ENCODE assay signal across 10 mouse cellular contexts in genomic region chr11:70014051-70014450, GRCm38 (mm10). TPM values are rescaled to one million over a fixed set of nuclear protein-coding genes. Genes with fewer than 3 reads are reported as not detected.
DNase-seq lines count a peak whose midpoint lies in the region; ATAC-seq lines count a peak whose summit lies in the region.
"Had no signal": no experiment of that assay in that cellular context is flagged by ENCODE, and none has a peak within 500 bp of the region (broad histone marks: within the 10 kb centered on the region; RNA-seq: fewer than 3 reads in every experiment).

No protein-coding gene starts in this region.

- H3K4me1 ChIP-seq in kidney, embryonic 15.5 days = peaks cover 45% of the 10 kb centered on the region
- H3K4me1 ChIP-seq in intestine, embryonic 15.5 days (replicated peaks) = peaks cover 27% of the 10 kb centered on the region
- H3K4me1 ChIP-seq in midbrain, embryonic 16.5 days (ENCODE audit: control insufficient read depth, insufficient read depth, low read length) = peaks cover 23% of the 10 kb centered on the region

- no peak for ATAC-seq in kidney, embryonic 15.5 days (replicated peaks; ENCODE audit: low FRiP score)
- ATAC-seq in intestine, embryonic 15.5 days = no peak
- no peak for ATAC-seq in midbrain, embryonic 16.5 days

- H3K9ac ChIP-seq in kidney, embryonic 15.5 days = no peak overlapping the region
- H3K9ac ChIP-seq in intestine, embryonic 15.5 days = no peak overlapping the region
- H3K9ac ChIP-seq in midbrain, embryonic 16.5 days (ENCODE audit: low read depth, low read length) = no peak overlapping the region

- peak overlapping the region; percentile 91 for H3K4me2 ChIP-seq in kidney, embryonic 15.5 days
- peak overlapping the region; percentile 69; the same call in 1 of the 2 replicates for H3K4me2 ChIP-seq in intestine, embryonic 15.5 days (replicated peaks)
- peak overlapping the region; percentile 78 for H3K4me2 ChIP-seq in midbrain, embryonic 16.5 days (ENCODE audit: low read length)

- H3K27me3 ChIP-seq in kidney, embryonic 15.5 days = no peaks in the 10 kb centered on the region
- no peaks in the 10 kb centered on the region for H3K27me3 ChIP-seq in intestine, embryonic 15.5 days (replicated peaks)
- no peaks in the 10 kb centered on the region for H3K27me3 ChIP-seq in midbrain, embryonic 16.5 days (ENCODE audit: control insufficient read depth, insufficient read depth, low read depth, low read length)

- WGBS in kidney, embryonic 15.5 days = 47% methylated on average over 5 of the region's 5 CpGs
- 49% methylated on average over 5 of the region's 5 CpGs for WGBS in intestine, embryonic 15.5 days
- WGBS in midbrain, embryonic 16.5 days = 61% methylated on average over 5 of the region's 5 CpGs

- peak; percentile 3 for DNase-seq in adrenal gland, postnatal 14 days
- no peak for DNase-seq in adrenal gland, adult (ENCODE audit: inconsistent age in 2 of 2, low spot score in 1 of 2)
- no peak for DNase-seq in kidney, postnatal 25 days
- no peak for DNase-seq in testis, postnatal 10 days (ENCODE audit: low spot score)
- no peak for DNase-seq in left cerebral cortex, adult 9 months (ENCODE audit: low spot score in 2 of 2)
- DNase-seq: cerebellum, postnatal 36 days; layer of hippocampus, adult 9-11 months had no signal

- H3K27ac ChIP-seq in kidney, embryonic 15.5 days = peak overlapping the region; percentile 82
- H3K27ac ChIP-seq in intestine, embryonic 15.5 days = no peak overlapping the region
- H3K27ac ChIP-seq in midbrain, embryonic 16.5 days (ENCODE audit: low read length) = no peak overlapping the region

- H3K4me3 ChIP-seq in kidney, embryonic 15.5 days (replicated peaks) = peak overlapping the region; percentile 65; the same call in 1 of the 2 replicates
- no peak overlapping the region for H3K4me3 ChIP-seq in intestine, embryonic 15.5 days (replicated peaks)
- no peak overlapping the region for H3K4me3 ChIP-seq in midbrain, embryonic 16.5 days (ENCODE audit: low read depth, low read length)

- peaks cover 50% of the 10 kb centered on the region for H3K36me3 ChIP-seq in kidney, embryonic 15.5 days
- peaks cover 33% of the 10 kb centered on the region for H3K36me3 ChIP-seq in intestine, embryonic 15.5 days
- H3K36me3 ChIP-seq in midbrain, embryonic 16.5 days (ENCODE audit: control insufficient read depth, insufficient read depth, low read length) = peaks cover 31% of the 10 kb centered on the region

- no peaks in the 10 kb centered on the region for H3K9me3 ChIP-seq in kidney, embryonic 15.5 days (replicated peaks)
- no peaks in the 10 kb centered on the region for H3K9me3 ChIP-seq in intestine, embryonic 15.5 days
- H3K9me3 ChIP-seq in midbrain, embryonic 16.5 days (replicated peaks; ENCODE audit: control insufficient read depth, low read length, poor library complexity, severe bottlenecking) = no peaks in the 10 kb centered on the region

RNA-seq across cellular contexts. Expression of gene Acadvl, which starts 1.2 kb away (rescaled TPM):
- 1,177 and 1,207 TPM in 2 replicates for total RNA-seq in adrenal gland, postnatal 14 days (2021)
- 78.1 and 83.0 TPM in 2 replicates for polyA plus RNA-seq in kidney, embryonic 15.5 days (2015; fragmentation: Nextera tagmentation; extraction: Ambion mirVana)
- polyA plus RNA-seq in intestine, embryonic 15.5 days (2015; fragmentation: Nextera tagmentation; extraction: Ambion mirVana) = 114 and 128 TPM in 2 replicates
- polyA plus RNA-seq in midbrain, embryonic 16.5 days (2015; fragmentation: Nextera tagmentation; extraction: Ambion mirVana) = 56.3 and 61.6 TPM in 2 replicates

RNA-seq across cellular contexts. Expression of gene Dlg4, which starts 2.7 kb away (rescaled TPM):
- total RNA-seq in adrenal gland, postnatal 14 days (2021) = 31.9 and 37.0 TPM in 2 replicates
- 12.9 and 15.2 TPM in 2 replicates for polyA plus RNA-seq in kidney, embryonic 15.5 days (2015; fragmentation: Nextera tagmentation; extraction: Ambion mirVana)
- polyA plus RNA-seq in intestine, embryonic 15.5 days (2015; fragmentation: Nextera tagmentation; extraction: Ambion mirVana) = 7.2 and 8.5 TPM in 2 replicates
- polyA plus RNA-seq in midbrain, embryonic 16.5 days (2015; fragmentation: Nextera tagmentation; extraction: Ambion mirVana) = 23.4 and 30.0 TPM in 2 replicates

RNA-seq across cellular contexts. Expression of gene Dvl2, which starts 13.7 kb away (rescaled TPM):
- total RNA-seq in adrenal gland, postnatal 14 days (2021) = 16.0 and 23.1 TPM in 2 replicates
- 38.2 and 43.2 TPM in 2 replicates for polyA plus RNA-seq in kidney, embryonic 15.5 days (2015; fragmentation: Nextera tagmentation; extraction: Ambion mirVana)
- 30.5 and 31.8 TPM in 2 replicates for polyA plus RNA-seq in intestine, embryonic 15.5 days (2015; fragmentation: Nextera tagmentation; extraction: Ambion mirVana)
- 21.9 and 26.1 TPM in 2 replicates for polyA plus RNA-seq in midbrain, embryonic 16.5 days (2015; fragmentation: Nextera tagmentation; extraction: Ambion mirVana)

RNA-seq across cellular contexts. Expression of gene Phf23, which starts 18.5 kb away (rescaled TPM):
- total RNA-seq in adrenal gland, postnatal 14 days (2021) = 47.3 and 53.2 TPM in 2 replicates
- polyA plus RNA-seq in kidney, embryonic 15.5 days (2015; fragmentation: Nextera tagmentation; extraction: Ambion mirVana) = 75.8 and 78.8 TPM in 2 replicates
- 58.6 and 61.3 TPM in 2 replicates for polyA plus RNA-seq in intestine, embryonic 15.5 days (2015; fragmentation: Nextera tagmentation; extraction: Ambion mirVana)
- 51.2 and 58.6 TPM in 2 replicates for polyA plus RNA-seq in midbrain, embryonic 16.5 days (2015; fragmentation: Nextera tagmentation; extraction: Ambion mirVana)

RNA-seq across cellular contexts. Expression of gene Gabarap, which starts 23.1 kb away (rescaled TPM):
- 344 and 351 TPM in 2 replicates for total RNA-seq in adrenal gland, postnatal 14 days (2021)
- polyA plus RNA-seq in kidney, embryonic 15.5 days (2015; fragmentation: Nextera tagmentation; extraction: Ambion mirVana) = 447 and 450 TPM in 2 replicates
- 529 and 559 TPM in 2 replicates for polyA plus RNA-seq in intestine, embryonic 15.5 days (2015; fragmentation: Nextera tagmentation; extraction: Ambion mirVana)
- 527 and 528 TPM in 2 replicates for polyA plus RNA-seq in midbrain, embryonic 16.5 days (2015; fragmentation: Nextera tagmentation; extraction: Ambion mirVana)
